Mouse (Mus musculus) lung, postnatal 36 days (tissue): Measurements from ENCODE around the gene Lgi4.

ENCODE experiments used
- DNase-seq: peaks from one replicate; pipeline ENCODE4 v3.0.0; 2022; ENCODE audit warnings: mixed read lengths

Lgi4 gene

DNA sequence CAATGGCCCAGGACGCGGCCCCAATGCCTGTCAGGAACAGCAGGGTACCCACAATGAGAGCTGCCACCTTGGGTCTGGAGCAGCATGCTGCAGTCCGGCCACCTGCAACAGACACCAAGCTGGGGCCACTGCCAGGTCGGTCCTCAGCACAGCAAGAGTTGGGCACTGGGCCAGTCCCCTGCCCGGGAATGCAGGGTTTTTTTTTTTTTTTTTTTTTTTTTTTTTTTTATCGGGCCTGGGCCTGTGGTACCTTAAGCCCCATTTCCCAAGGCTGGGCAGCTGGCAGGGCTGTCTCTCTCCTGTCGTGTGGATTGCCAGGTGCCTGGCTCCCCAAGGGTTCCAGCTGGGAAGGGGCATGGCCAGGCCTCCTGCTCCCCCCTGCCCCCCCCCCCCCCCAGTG is 49.9 kb downstream of the Lgi4 start:
- DNase-seq: peak; percentile 73

DNA sequence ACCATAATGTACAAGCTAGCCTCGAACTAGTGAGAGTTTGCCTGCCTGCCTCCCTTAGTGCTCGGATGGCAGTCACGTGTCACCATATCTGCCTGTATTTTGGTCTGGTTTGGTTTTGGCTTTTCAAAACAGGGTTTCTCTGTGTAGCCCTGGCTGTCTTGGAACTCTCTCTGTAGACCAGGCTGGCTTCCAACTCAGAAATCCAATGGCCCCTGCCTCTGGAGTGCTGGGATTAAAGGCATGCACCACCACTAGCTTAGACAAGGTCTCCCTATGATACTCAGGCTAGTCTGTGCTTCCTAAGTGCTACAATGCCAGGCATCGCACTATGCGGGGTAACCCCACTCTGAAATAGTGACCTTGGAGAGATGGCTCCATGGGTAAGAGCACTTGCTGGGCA is 50.7 kb downstream of the Lgi4 start:
- DNase-seq: no peak

DNA sequence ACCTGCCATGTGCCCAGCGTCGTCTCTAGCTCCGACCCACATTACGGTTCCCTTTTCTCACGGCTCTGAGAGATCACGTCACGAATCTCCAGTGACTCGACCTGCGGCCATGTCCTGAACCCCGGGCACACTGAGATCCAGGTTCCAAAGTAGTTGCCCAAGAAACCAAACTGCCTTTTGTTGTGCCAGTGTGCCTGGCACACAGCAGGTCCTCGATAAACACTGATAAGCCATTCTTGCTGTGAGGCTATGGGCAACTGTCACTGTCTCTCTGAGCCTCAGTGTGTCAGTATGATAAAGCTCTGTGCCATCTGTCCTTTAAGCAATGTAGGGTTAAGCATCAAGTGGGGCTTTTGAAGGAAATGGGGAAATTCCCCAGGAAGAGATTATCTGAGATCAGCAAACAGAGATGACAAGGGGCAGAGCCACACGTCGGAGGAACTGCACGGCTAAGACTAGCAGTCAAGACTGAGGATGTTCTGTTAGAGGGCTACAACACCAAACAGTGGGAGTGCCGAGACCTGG is 51.8 kb downstream of the Lgi4 start:
- no peak for DNase-seq

DNA sequence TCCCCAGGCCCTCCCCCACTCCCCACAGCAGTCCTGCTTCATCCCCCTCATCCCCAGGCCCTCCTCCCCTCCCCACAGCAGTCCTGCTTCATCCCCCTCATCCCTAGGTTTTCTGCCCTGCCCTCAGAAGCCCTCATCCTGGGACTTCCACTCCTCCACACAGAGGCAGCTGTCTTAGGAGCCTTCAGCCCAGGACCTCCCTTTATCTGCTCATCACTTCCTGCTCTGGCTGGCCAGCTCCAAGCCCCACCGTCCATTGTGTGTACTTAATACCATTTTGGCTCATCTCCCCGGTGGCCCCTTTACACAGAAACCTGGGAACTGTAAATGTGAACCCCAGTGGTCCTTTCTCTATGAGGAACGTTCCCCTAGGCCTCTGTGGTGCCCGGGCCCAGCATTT is 52.9 kb downstream of the Lgi4 start:
- no peak for DNase-seq

DNA sequence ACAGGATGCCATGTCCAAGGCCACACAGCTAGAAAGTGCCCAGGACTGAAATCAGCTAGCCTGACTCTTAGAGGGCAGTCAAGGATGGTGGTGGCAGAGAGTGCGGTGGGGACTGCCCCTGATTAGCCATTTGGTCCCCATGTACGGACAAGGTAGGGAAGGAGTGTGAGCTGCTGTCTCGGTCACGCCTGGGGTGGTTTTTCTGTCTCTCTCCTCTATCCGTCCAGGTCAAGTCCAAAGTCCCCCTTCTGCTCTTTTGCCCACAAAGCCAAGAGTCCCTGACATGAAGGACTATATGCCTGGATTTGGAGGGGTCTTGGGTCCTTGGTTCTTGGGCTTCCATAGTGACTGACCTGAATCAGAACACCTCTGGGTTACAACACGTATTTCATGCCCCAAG is 54.7 kb downstream of the Lgi4 start:
- no peak for DNase-seq

DNA sequence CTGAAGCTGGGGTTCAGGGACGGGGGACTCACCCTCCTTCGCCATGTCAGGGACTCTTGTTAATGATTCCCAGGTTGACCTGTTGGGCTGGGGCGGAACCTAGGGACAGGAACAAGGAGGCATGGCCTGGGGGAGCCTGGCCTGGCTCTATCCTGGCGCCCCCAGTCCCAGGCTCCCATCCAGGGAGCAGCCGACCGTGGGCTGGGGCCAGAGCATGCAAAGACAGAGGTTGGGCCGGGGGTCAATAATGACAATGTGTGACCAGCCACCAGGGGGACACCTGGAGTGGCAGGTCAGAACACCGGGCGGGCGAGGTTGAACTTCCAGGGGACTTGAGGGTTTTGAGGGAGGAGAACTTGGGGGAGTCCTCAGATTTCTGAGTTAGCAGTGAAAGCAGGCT is 55.5 kb downstream of the Lgi4 start:
- peak; percentile 37 for DNase-seq

DNA sequence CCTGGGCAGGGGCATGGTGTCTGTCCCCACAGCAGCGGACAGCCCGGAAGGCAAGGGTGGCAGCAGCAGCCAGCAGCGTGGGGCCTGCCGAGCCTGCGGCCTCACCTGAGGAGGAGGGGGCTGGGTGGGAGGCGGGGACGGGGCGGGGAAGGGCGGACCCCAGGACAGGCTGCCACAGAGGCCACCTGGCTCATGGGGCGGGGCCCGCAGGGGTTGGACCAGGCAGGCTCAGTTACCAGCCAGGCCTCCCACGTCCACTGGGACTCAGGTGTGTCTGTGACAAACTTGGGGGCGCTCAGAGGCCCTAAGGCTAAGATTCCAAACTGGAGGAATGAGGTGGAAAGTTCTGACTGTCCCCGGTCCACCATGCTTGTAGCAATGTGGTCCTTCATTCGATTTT is 56.0 kb downstream of the Lgi4 start, which contains the start of gene Hpn:
TSS of gene Hpn (minus strand) at position 109 of the 400 bp plus-strand sequence.
- DNase-seq: peak; percentile 79

DNA sequence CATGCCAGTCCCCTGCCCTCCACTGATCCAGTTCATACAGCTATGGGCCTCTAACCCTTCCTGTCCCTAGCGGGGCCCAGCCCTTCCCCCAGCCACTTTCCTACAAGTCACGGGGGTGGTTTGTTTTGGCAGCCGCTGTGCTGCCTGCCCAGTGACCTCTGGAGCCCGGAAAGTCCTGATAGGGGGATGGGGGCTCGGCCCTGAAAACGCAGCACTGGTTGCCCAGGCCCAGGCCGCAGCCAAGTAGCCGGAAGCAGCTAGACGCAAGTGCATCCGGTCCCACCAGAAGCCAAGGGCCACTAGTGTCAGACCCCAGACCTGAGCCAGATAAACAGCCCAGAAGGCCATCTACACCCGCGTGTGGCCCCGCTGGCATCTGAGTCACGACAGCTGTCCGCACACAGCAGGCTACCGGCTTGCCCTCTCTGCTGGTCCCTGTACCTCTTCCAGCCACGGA is 56.5 kb downstream of the Lgi4 start:
- peak; percentile 77 for DNase-seq

DNA sequence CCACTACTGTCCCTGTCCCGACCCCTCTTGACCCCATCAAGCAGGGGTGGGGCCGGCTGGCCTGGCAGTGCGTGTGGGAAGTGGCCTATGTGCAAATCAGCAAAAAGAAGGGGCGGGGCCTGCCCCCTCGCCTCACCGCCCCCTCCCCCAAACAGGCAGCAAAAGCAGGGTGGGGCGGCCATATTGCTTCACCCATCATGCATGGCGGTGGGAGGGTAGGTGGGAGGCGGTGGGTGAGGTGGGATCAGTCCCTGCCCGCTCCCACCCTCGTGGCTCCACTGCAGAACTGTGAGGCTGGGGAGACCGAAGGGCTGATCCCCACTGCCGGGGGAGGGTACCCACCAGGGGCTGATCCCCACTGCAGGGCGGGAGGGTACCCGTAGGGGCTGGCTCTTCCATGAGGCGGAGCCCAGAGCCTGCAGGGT is 57.6 kb downstream of the Lgi4 start:
- no peak for DNase-seq

DNA sequence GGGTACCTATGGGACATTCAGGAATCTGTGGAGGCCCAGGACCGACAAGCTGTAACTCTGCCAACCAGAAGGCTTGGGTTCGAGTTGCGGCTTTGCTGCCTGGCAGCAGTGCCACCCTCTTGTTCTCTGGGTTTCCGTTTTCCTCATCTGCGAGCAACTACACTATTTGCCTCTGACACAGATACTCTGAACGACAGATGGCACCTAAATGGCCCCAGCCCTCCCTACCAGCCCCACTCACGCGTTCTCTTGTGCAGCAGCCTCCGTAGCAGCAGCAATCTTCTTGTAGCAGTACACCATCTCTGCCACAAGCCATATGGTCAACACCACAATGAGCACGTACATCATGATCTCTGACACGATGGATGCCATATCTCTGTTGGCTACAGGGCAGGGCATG is 58.3 kb downstream of the Lgi4 start:
- no peak for DNase-seq

DNA sequence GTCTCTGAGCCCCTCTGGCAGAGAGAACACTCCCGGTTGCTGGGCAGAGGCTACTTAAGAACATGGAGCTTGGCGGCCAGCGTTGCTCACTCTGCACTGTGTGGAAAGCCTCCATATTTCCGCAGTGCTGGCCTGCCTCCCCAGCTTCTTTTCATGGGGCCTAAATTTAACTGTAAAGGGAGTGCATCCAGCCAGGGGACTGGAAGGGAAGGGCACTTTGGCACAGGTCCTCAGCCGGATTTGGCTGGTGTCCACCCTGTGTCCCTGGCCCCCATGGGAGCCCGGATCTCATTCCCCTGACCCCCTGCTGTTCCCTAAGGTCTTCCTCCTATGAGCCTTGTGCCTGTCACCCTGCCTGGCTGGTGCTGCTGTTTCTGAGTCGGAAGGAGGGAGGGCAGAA is 59.3 kb downstream of the Lgi4 start:
- DNase-seq: no peak

DNA sequence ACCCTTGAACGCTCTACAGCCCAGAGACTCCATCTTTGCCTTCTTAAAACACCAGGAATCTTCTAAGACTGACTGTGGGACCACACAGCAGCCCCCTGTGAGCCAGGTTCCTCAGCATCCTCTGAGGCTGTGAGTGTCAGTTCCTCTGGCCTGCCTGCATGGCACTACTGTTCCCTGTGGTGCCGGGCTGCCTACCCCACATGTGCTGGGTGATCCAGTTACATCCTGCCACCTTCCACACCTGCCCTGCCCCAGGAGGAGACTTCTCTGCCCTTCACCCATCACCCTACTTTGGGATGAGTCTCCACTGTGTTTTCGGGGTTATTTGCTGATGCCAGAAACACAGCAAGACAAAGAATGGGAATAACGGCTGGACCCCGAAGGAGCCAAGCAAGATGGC is 60.4 kb downstream of the Lgi4 start:
- no peak for DNase-seq
